Mouse (Mus musculus) embryonic facial prominence, embryonic 12.5 days (tissue): ENCODE data around the gene Gm4737. TPM values are rescaled to one million over a fixed set of nuclear protein-coding genes. Genes with fewer than 3 reads are reported as not detected.
"Not testable (repeated sequence)": the region's sequence is repeated elsewhere in the genome, so short reads cannot be mapped to it uniquely, and the experiment has no call there.

Source experiments
- ATAC-seq: fragments of 200-750 bp; cut with Nextera tagmentation; 2 replicates; pipeline ENCODE4 v1.8.0; 2017; ENCODE audit not compliant: insufficient number of reproducible peaks, insufficient read depth, low FRiP score, low TSS enrichment
- H3K27ac ChIP-seq: fragments of 300-500 bp; sonication (generic); 2 replicates; pipeline ENCODE4 v1.5.1; 2016; ENCODE audit warnings: mild to moderate bottlenecking
- H3K27me3 ChIP-seq: fragments of 300-500 bp; sonication (generic); 2 replicates; pipeline ENCODE4 v1.6.1; 2016; ENCODE audit warnings: mild to moderate bottlenecking, moderate library complexity
- H3K36me3 ChIP-seq: fragments of 300-500 bp; sonication (generic); 2 replicates; pipeline ENCODE4 v1.6.1; 2016; ENCODE audit warnings: mild to moderate bottlenecking
- H3K4me1 ChIP-seq: fragments of 300-500 bp; sonication (generic); 2 replicates; pipeline ENCODE4 v1.6.1; 2016
- H3K4me2 ChIP-seq: fragments of 300-500 bp; sonication (generic); replicated peaks from 2 replicates; pipeline ENCODE4 v1.6.1; 2016; ENCODE audit warnings: mild to moderate bottlenecking, moderate library complexity
- H3K4me3 ChIP-seq: fragments of 300-500 bp; sonication (generic); 2 replicates; pipeline ENCODE4 v1.5.1; 2016; ENCODE audit warnings: mild to moderate bottlenecking
- H3K9ac ChIP-seq: fragments of 300-500 bp; sonication (generic); 2 replicates; pipeline ENCODE4 v1.6.1; 2016; ENCODE audit warnings: mild to moderate bottlenecking, moderate library complexity
- H3K9me3 ChIP-seq: fragments of 300-500 bp; sonication (generic); 2 replicates; pipeline ENCODE4 v1.6.1; 2016; ENCODE audit warnings: mild to moderate bottlenecking, moderate library complexity
- WGBS: fragments of 180-500 bp; shearing (Covaris S2); methylation state at CpG from one replicate; pipeline ENCODE4 v1.1.7; 2016; 5-methylcytosine and 5-hydroxymethylcytosine counted together
- polyA plus RNA-seq: library from polyadenylated mRNA; unstranded; fragments of >200 nt; fragmentation: Nextera tagmentation; extraction: Ambion mirVana; gene quantifications from 2 replicates; pipeline ENCODE4 v1.2.1, GENCODE M21; 2016

Gene Gm4737
- 2.9 and 4.8 TPM in 2 replicates for polyA plus RNA-seq

- H3K9ac ChIP-seq, ATAC-seq, H3K9me3 ChIP-seq, H3K27ac ChIP-seq, H3K4me3 ChIP-seq, H3K4me1 ChIP-seq, H3K36me3 ChIP-seq, H3K4me2 ChIP-seq, H3K27me3 ChIP-seq: not testable (repeated sequence)
- WGBS, result 95% methylated on average over 13 of the region's 16 CpGs
These were observed at the start of gene Gm4737 for GRCm38 (mm10) chr16:46154832-46155231. Gene Gm4737 (minus strand): TSS chr16:46155077.

- Histone ChIP-seq H3K4me2 (no peak overlapping the region), H3K9ac (no peak overlapping the region), H3K36me3 (no peaks in the 10 kb centered on the region), H3K4me1 (no peaks in the 10 kb centered on the region), H3K9me3 (no peaks in the 10 kb centered on the region), H3K27ac (no peak overlapping the region), H3K4me3 (no peak overlapping the region), H3K27me3 (no peaks in the 10 kb centered on the region)
- no peak for ATAC-seq
- 83% methylated on average over 5 of the region's 5 CpGs for WGBS
These were observed 40.9 kb upstream of the Gm4737 start for GRCm38 (mm10) chr16:46195792-46196191.

- WGBS, result 88% methylated on average over 5 of the region's 5 CpGs
- Histone ChIP-seq H3K4me1 (no peaks in the 10 kb centered on the region), H3K9ac (no peak overlapping the region), H3K36me3 (no peaks in the 10 kb centered on the region), H3K4me3 (no peak overlapping the region), H3K9me3 (no peaks in the 10 kb centered on the region), H3K27me3 (no peaks in the 10 kb centered on the region), H3K27ac (no peak overlapping the region), H3K4me2 (no peak overlapping the region)
- no peak for ATAC-seq
These were observed 28.2 kb upstream of the Gm4737 start for GRCm38 (mm10) chr16:46183096-46183495.

- Histone ChIP-seq H3K9me3 (no peaks in the 10 kb centered on the region), H3K4me3 (no peak overlapping the region), H3K36me3 (no peaks in the 10 kb centered on the region), H3K27me3 (no peaks in the 10 kb centered on the region), H3K9ac (no peak overlapping the region), H3K4me2 (no peak overlapping the region), H3K27ac (no peak overlapping the region), H3K4me1 (no peaks in the 10 kb centered on the region)
- 61% methylated on average over 4 of the region's 4 CpGs for WGBS
- no peak for ATAC-seq
These were observed 23.4 kb upstream of the Gm4737 start for GRCm38 (mm10) chr16:46178121-46178801.

GRCm38 (mm10) chr16:46173039-46173438 lies 18.2 kb upstream of the Gm4737 start:
- H3K27ac ChIP-seq, result no peak overlapping the region
- H3K9me3 ChIP-seq, result no peaks in the 10 kb centered on the region
- no peaks in the 10 kb centered on the region for H3K4me1 ChIP-seq
- no peak overlapping the region for H3K4me3 ChIP-seq
- H3K4me2 ChIP-seq, result no peak overlapping the region
- no peaks in the 10 kb centered on the region for H3K27me3 ChIP-seq
- no peaks in the 10 kb centered on the region for H3K36me3 ChIP-seq
- H3K9ac ChIP-seq, result no peak overlapping the region
- no peak for ATAC-seq

- no peak overlapping the region for H3K4me2 ChIP-seq
- no peak for ATAC-seq
- H3K9ac ChIP-seq, result no peak overlapping the region
- WGBS, result 76% methylated on average over 3 of the region's 3 CpGs
- H3K27ac ChIP-seq, result no peak overlapping the region
- no peak overlapping the region for H3K4me3 ChIP-seq
- no peaks in the 10 kb centered on the region for H3K27me3 ChIP-seq
- H3K36me3 ChIP-seq, result no peaks in the 10 kb centered on the region
- no peaks in the 10 kb centered on the region for H3K4me1 ChIP-seq
- no peaks in the 10 kb centered on the region for H3K9me3 ChIP-seq
These were observed 12.1 kb upstream of the Gm4737 start for GRCm38 (mm10) chr16:46166971-46167370.

- Histone ChIP-seq H3K36me3 (no peaks in the 10 kb centered on the region), H3K9ac (no peak overlapping the region), H3K27ac (no peak overlapping the region), H3K4me3 (no peak overlapping the region), H3K27me3 (no peaks in the 10 kb centered on the region), H3K4me1 (no peaks in the 10 kb centered on the region), H3K4me2 (no peak overlapping the region), H3K9me3 (no peaks in the 10 kb centered on the region)
- no peak for ATAC-seq
- WGBS, result 89% methylated on average over 4 of the region's 4 CpGs
These were observed 10.4 kb upstream of the Gm4737 start for GRCm38 (mm10) chr16:46165305-46165704.

- no peaks in the 10 kb centered on the region for H3K9me3 ChIP-seq
- no peaks in the 10 kb centered on the region for H3K4me1 ChIP-seq
- no peaks in the 10 kb centered on the region for H3K27me3 ChIP-seq
- no peak overlapping the region for H3K27ac ChIP-seq
- no peak for ATAC-seq
- no peak overlapping the region for H3K9ac ChIP-seq
- no peak overlapping the region for H3K4me2 ChIP-seq
- no peak overlapping the region for H3K4me3 ChIP-seq
- no peaks in the 10 kb centered on the region for H3K36me3 ChIP-seq
These were observed 3.7 kb downstream of the Gm4737 start for GRCm38 (mm10) chr16:46151141-46151540.

- WGBS, result 72% methylated on average over 3 of the region's 3 CpGs
- Histone ChIP-seq H3K27me3 (no peaks in the 10 kb centered on the region), H3K4me3 (no peak overlapping the region), H3K4me2 (no peak overlapping the region), H3K9ac (no peak overlapping the region), H3K36me3 (no peaks in the 10 kb centered on the region), H3K27ac (no peak overlapping the region), H3K9me3 (no peaks in the 10 kb centered on the region), H3K4me1 (no peaks in the 10 kb centered on the region)
- ATAC-seq, result no peak
These were observed 6.1 kb downstream of the Gm4737 start for GRCm38 (mm10) chr16:46148661-46149341.

GRCm38 (mm10) chr16:46146962-46147361 lies 7.9 kb downstream of the Gm4737 start:
- H3K9me3 ChIP-seq, result no peaks in the 10 kb centered on the region
- no peak for ATAC-seq
- no peaks in the 10 kb centered on the region for H3K36me3 ChIP-seq
- H3K4me2 ChIP-seq, result no peak overlapping the region
- no peaks in the 10 kb centered on the region for H3K4me1 ChIP-seq
- 70% methylated on average over 3 of the region's 3 CpGs for WGBS
- H3K4me3 ChIP-seq, result no peak overlapping the region
- no peak overlapping the region for H3K9ac ChIP-seq
- H3K27me3 ChIP-seq, result no peaks in the 10 kb centered on the region
- H3K27ac ChIP-seq, result no peak overlapping the region

GRCm38 (mm10) chr16:46122238-46122637 lies 32.6 kb downstream of the Gm4737 start:
- no peaks in the 10 kb centered on the region for H3K4me1 ChIP-seq
- H3K27me3 ChIP-seq, result no peaks in the 10 kb centered on the region
- no peaks in the 10 kb centered on the region for H3K9me3 ChIP-seq
- H3K4me3 ChIP-seq, result no peak overlapping the region
- no peak overlapping the region for H3K27ac ChIP-seq
- no peaks in the 10 kb centered on the region for H3K36me3 ChIP-seq
- H3K4me2 ChIP-seq, result no peak overlapping the region
- H3K9ac ChIP-seq, result no peak overlapping the region
- no peak for ATAC-seq

- H3K36me3 ChIP-seq, result no peaks in the 10 kb centered on the region
- H3K27me3 ChIP-seq, result no peaks in the 10 kb centered on the region
- no peak overlapping the region for H3K27ac ChIP-seq
- H3K4me1 ChIP-seq, result no peaks in the 10 kb centered on the region
- H3K9ac ChIP-seq, result no peak overlapping the region
- H3K4me3 ChIP-seq, result no peak overlapping the region
- no peaks in the 10 kb centered on the region for H3K9me3 ChIP-seq
- 71% methylated on average over 2 of the region's 2 CpGs for WGBS
- no peak overlapping the region for H3K4me2 ChIP-seq
- no peak for ATAC-seq
These were observed 33.5 kb downstream of the Gm4737 start for GRCm38 (mm10) chr16:46121420-46121819.
